Mouse (Mus musculus): ENCODE measurements around the gene Cep170. TPM values are rescaled to one million over a fixed set of nuclear protein-coding genes. Genes with fewer than 3 reads are reported as not detected.

Cep170 gene
- polyA plus RNA-seq, 1 experiment from 2014 or later, result 9.4 TPM

- no peak overlapping the region for H3K4me3 ChIP-seq
- H3K27ac ChIP-seq, result no peak overlapping the region
- peaks cover 63% of the 10 kb centered on the region for H3K4me1 ChIP-seq
Measured at GRCm38 (mm10) chr1:176823889-176824288, 10.0 kb upstream of the Cep170 start.

GRCm38 (mm10) chr1:176822949-176823348 lies 9.1 kb upstream of the Cep170 start:
- 17% methylated on average over 4 of the region's 4 CpGs for WGBS (ENCODE audit: insufficient replicate concordance)
- peak; percentile 64 for ATAC-seq
- H3K4me2 ChIP-seq, result no peak overlapping the region
- no peak overlapping the region for H3K9ac ChIP-seq
- H3K4me3 ChIP-seq, result no peak overlapping the region
- H3K9me3 ChIP-seq (replicated peaks), result no peaks in the 10 kb centered on the region
- no peak overlapping the region for H3K27ac ChIP-seq
- H3K27me3 ChIP-seq (replicated peaks), result peaks cover 11% of the 10 kb centered on the region
- no peaks in the 10 kb centered on the region for H3K36me3 ChIP-seq
- H3K4me1 ChIP-seq, result peaks cover 68% of the 10 kb centered on the region

More at GRCm38 (mm10) chr1:176823889-176824288, 10.0 kb upstream of the Cep170 start:
- H3K4me2 ChIP-seq, result no peak overlapping the region
- no peaks in the 10 kb centered on the region for H3K9me3 ChIP-seq (replicated peaks)
- 47% methylated on average over 8 of the region's 8 CpGs for WGBS (ENCODE audit: insufficient replicate concordance)
- no peak for ATAC-seq
- no peak overlapping the region for H3K9ac ChIP-seq
- H3K27me3 ChIP-seq (replicated peaks), result peaks cover 11% of the 10 kb centered on the region
- no peaks in the 10 kb centered on the region for H3K36me3 ChIP-seq

- no peak overlapping the region for H3K9ac ChIP-seq
- H3K27ac ChIP-seq, result no peak overlapping the region
- ATAC-seq, result peak; percentile 90
- peaks cover 11% of the 10 kb centered on the region for H3K27me3 ChIP-seq (replicated peaks)
- no peak overlapping the region for H3K4me3 ChIP-seq
- H3K4me1 ChIP-seq, result peaks cover 60% of the 10 kb centered on the region
- no peaks in the 10 kb centered on the region for H3K36me3 ChIP-seq
- H3K4me2 ChIP-seq, result peak overlapping the region; percentile 46
- no peaks in the 10 kb centered on the region for H3K9me3 ChIP-seq (replicated peaks)
- 4% methylated on average over 1 of the region's 1 CpGs for WGBS (ENCODE audit: insufficient replicate concordance)
Measured at GRCm38 (mm10) chr1:176821929-176822328, 8.1 kb upstream of the Cep170 start.

GRCm38 (mm10) chr1:176818763-176819162 lies 4.9 kb upstream of the Cep170 start:
- WGBS (ENCODE audit: insufficient replicate concordance), result 48% methylated on average over 6 of the region's 6 CpGs
- no peak overlapping the region for H3K9ac ChIP-seq
- no peaks in the 10 kb centered on the region for H3K36me3 ChIP-seq
- no peak overlapping the region for H3K4me3 ChIP-seq
- H3K4me2 ChIP-seq, result no peak overlapping the region
- 0 out of 2 replicates have a peak overlapping the region, but pooled peaks have one; percentile 38 for H3K27ac ChIP-seq
- no peaks in the 10 kb centered on the region for H3K9me3 ChIP-seq (replicated peaks)
- H3K27me3 ChIP-seq (replicated peaks), result 0 out of 2 replicates have a peak, but pooled peaks cover 6% of the 10 kb centered on the region
- ATAC-seq, result no peak
- H3K4me1 ChIP-seq, result peaks cover 56% of the 10 kb centered on the region

- H3K4me2 ChIP-seq, result no peak overlapping the region
- no peak overlapping the region for H3K9ac ChIP-seq
- 49% methylated on average over 2 of the region's 2 CpGs for WGBS (ENCODE audit: insufficient replicate concordance)
Measured at GRCm38 (mm10) chr1:176818147-176818546, 4.3 kb upstream of the Cep170 start.

GRCm38 (mm10) chr1:176816728-176817127 lies 2.9 kb upstream of the Cep170 start:
- 52% methylated on average over 4 of the region's 4 CpGs for WGBS (ENCODE audit: insufficient replicate concordance)
- Histone ChIP-seq H3K4me1 (peaks cover 46% of the 10 kb centered on the region), H3K27me3 (replicated peaks) (0 out of 2 replicates have a peak, but pooled peaks cover 6% of the 10 kb centered on the region), H3K36me3 (no peaks in the 10 kb centered on the region), H3K9me3 (replicated peaks) (no peaks in the 10 kb centered on the region), H3K27ac (no peak overlapping the region), H3K4me2 (no peak overlapping the region), H3K9ac (no peak overlapping the region), H3K4me3 (no peak overlapping the region)
- no peak for ATAC-seq

More at GRCm38 (mm10) chr1:176818147-176818546, 4.3 kb upstream of the Cep170 start:
- Histone ChIP-seq H3K4me1 (peaks cover 50% of the 10 kb centered on the region), H3K27ac (0 out of 2 replicates have a peak overlapping the region, but pooled peaks have one; percentile 38), H3K27me3 (replicated peaks) (0 out of 2 replicates have a peak, but pooled peaks cover 6% of the 10 kb centered on the region), H3K9me3 (replicated peaks) (no peaks in the 10 kb centered on the region), H3K4me3 (no peak overlapping the region), H3K36me3 (no peaks in the 10 kb centered on the region)
- ATAC-seq, result no peak

- no peaks in the 10 kb centered on the region for H3K36me3 ChIP-seq
- H3K27me3 ChIP-seq (replicated peaks), result no peaks in the 10 kb centered on the region
- H3K4me2 ChIP-seq, result peak within 1 kb of the TSS; percentile 82
- under 1% methylated on average over 25 of the region's 25 CpGs for WGBS (ENCODE audit: insufficient replicate concordance)
- H3K4me1 ChIP-seq, result peaks cover 38% of the 10 kb centered on the region
- peak within 1 kb of the TSS; percentile 89 for H3K9ac ChIP-seq
- peak within 1 kb of the TSS; percentile 92 for H3K4me3 ChIP-seq
- H3K9me3 ChIP-seq (replicated peaks), result no peaks in the 10 kb centered on the region
- peak within 1 kb of the TSS; percentile 97 for H3K27ac ChIP-seq
- ATAC-seq, result peak; percentile 94
Measured at GRCm38 (mm10) chr1:176814591-176815062, 760 bp upstream of the Cep170 start, which contains the start of gene Sdccag8. Sdccag8 (plus strand) TSS chr1:176814660.

GRCm38 (mm10) chr1:176813292-176814035 lies 403 bp downstream of the Cep170 start:
- under 1% methylated on average over 68 of the region's 75 CpGs for whole genome bisulfite sequencing (ENCODE audit: insufficient replicate concordance)
- Histone ChIP-seq H3K27ac (peak overlapping the region; percentile 97), H3K9me3 (replicated peaks) (no peaks in the 10 kb centered on the region), H3K4me2 (peak overlapping the region; percentile 82), H3K4me3 (peak overlapping the region; percentile 92), H3K36me3 (no peaks in the 10 kb centered on the region), H3K4me1 (peaks cover 42% of the 10 kb centered on the region), H3K27me3 (replicated peaks) (no peaks in the 10 kb centered on the region), H3K9ac (peak overlapping the region; percentile 89)
- peak; percentile 60 for ATAC-seq

- Histone ChIP-seq H3K9me3 (replicated peaks) (no peaks in the 10 kb centered on the region), H3K27me3 (replicated peaks) (no peaks in the 10 kb centered on the region), H3K4me1 (peaks cover 35% of the 10 kb centered on the region), H3K9ac (peak overlapping the region; percentile 89), H3K4me3 (peak overlapping the region; percentile 92), H3K36me3 (no peaks in the 10 kb centered on the region), H3K27ac (peak overlapping the region; percentile 97), H3K4me2 (peak overlapping the region; percentile 82)
- WGBS (ENCODE audit: insufficient replicate concordance), result 12% methylated on average over 11 of the region's 11 CpGs
- no peak for ATAC-seq
Measured at GRCm38 (mm10) chr1:176812491-176813291, 1.2 kb downstream of the Cep170 start.

GRCm38 (mm10) chr1:176811892-176812291 lies 2.0 kb downstream of the Cep170 start:
- 0 out of 2 replicates have a peak overlapping the region, but pooled peaks have one; percentile 89 for H3K9ac ChIP-seq
- no peak for ATAC-seq
- no peaks in the 10 kb centered on the region for H3K9me3 ChIP-seq (replicated peaks)
- 57% methylated on average over 3 of the region's 3 CpGs for WGBS (ENCODE audit: insufficient replicate concordance)
- peaks cover 35% of the 10 kb centered on the region for H3K4me1 ChIP-seq
- 0 out of 2 replicates have a peak overlapping the region, but pooled peaks have one; percentile 92 for H3K4me3 ChIP-seq
- no peak overlapping the region for H3K27ac ChIP-seq
- no peaks in the 10 kb centered on the region for H3K27me3 ChIP-seq (replicated peaks)
- H3K36me3 ChIP-seq, result no peaks in the 10 kb centered on the region
- peak overlapping the region; percentile 82 for H3K4me2 ChIP-seq

GRCm38 (mm10) chr1:176810161-176810560 lies 3.7 kb downstream of the Cep170 start:
- H3K9ac ChIP-seq, result no peak overlapping the region
- no peak overlapping the region for H3K27ac ChIP-seq
- H3K4me1 ChIP-seq, result peaks cover 28% of the 10 kb centered on the region
- no peaks in the 10 kb centered on the region for H3K27me3 ChIP-seq (replicated peaks)
- no peaks in the 10 kb centered on the region for H3K9me3 ChIP-seq (replicated peaks)
- no peak for ATAC-seq
- H3K4me2 ChIP-seq, result no peak overlapping the region
- H3K4me3 ChIP-seq, result no peak overlapping the region
- H3K36me3 ChIP-seq, result no peaks in the 10 kb centered on the region

Measured in liver, embryonic 12.5 days (tissue).